Comparison of ENCODE assay signal across 10 mouse cellular contexts in the genomic region with DNA sequence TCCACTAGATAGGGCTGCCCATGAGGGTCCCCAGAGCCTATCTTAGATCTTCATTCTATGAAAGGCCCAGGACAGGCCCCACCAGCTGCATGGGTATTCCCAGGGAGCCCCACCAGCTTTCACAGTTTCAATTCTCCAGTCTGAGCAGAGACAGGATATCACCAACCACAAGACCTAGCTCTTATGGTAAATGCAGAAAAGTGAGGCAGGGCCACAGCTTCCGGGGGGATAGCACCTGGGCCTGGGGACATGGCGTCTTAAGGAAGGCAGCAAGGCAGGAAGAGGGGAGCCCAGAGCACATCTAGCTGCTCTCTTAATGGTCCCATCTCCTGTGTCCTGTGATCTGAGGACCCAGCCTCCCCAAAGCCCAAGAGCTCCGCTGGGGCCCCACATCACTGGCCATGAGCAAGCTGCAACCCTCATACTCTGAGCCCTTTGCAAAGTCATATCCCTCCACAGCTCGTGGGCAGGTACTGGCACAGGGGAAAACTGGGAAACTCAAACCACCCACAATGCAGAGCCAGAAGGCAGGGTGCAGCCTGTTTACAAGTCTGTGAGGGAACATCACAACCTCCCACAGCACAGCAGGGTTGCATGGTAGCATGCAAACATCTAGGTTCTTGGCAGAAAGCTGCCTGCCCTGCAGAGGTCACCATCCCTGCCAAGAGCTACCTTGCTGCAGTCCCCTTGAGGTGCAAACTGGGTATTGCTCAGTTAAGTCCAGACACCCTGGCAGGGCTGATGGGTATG. TPM values are rescaled to one million over a fixed set of nuclear protein-coding genes. Genes with fewer than 3 reads are reported as not detected.
A peak's percentile ranks its signal among the peaks of the same experiment; 100 is the strongest.
DNase-seq lines count a peak whose midpoint lies in the region; ATAC-seq lines count a peak whose summit lies in the region.
"Had no signal": no experiment of that assay in that cellular context is flagged by ENCODE, and none has a peak within 500 bp of the region (broad histone marks: within the 10 kb centered on the region; RNA-seq: fewer than 3 reads in every experiment).

No protein-coding gene starts in this region.

- ATAC-seq in midbrain, embryonic 11.5 days (ENCODE audit: low FRiP score): no peak
- peak; percentile 25 for ATAC-seq in megakaryocyte, adult 5-6 weeks (ENCODE audit: poor library complexity, severe bottlenecking)

- H3K27ac ChIP-seq in midbrain, embryonic 11.5 days (ENCODE audit: low read depth, low read length): no peak overlapping the region
- H3K27ac ChIP-seq in midbrain, embryonic 10.5 days (replicated peaks): no peak overlapping the region
- H3K27ac ChIP-seq: heart, embryonic 13.5 days had no signal

- peaks cover 7% of the 10 kb centered on the region for H3K4me1 ChIP-seq in midbrain, embryonic 11.5 days (ENCODE audit: control insufficient read depth, insufficient read depth, low read length)
- H3K4me1 ChIP-seq in midbrain, embryonic 10.5 days: peaks cover 14% of the 10 kb centered on the region

- intact Hi-C loops in heart, postnatal 10 days (cut with DNase I): no loop called here

- DNase-seq in cerebellum, adult 11-12 months: peak; percentile 65
- DNase-seq in cerebellum, postnatal 36 days: no peak
- DNase-seq in midbrain, embryonic 11.5 days (ENCODE audit: low spot score, missing footprints): no peak
- no peak for DNase-seq in midbrain, embryonic 10.5 days (ENCODE audit: low spot score)
- DNase-seq in thymus, postnatal 14 days: peak; percentile 87
- DNase-seq in heart, postnatal 10 days: no peak
- DNase-seq in Muller cell, postnatal 12 days (ENCODE audit: inconsistent ontology term): no peak
- DNase-seq: adrenal gland, postnatal 36 days had no signal

- H3K27me3 ChIP-seq in midbrain, embryonic 11.5 days (ENCODE audit: control insufficient read depth, insufficient read depth, low read length): no peaks in the 10 kb centered on the region
- no peaks in the 10 kb centered on the region for H3K27me3 ChIP-seq in midbrain, embryonic 10.5 days (ENCODE audit: low read depth, poor library complexity, severe bottlenecking)
- H3K27me3 ChIP-seq: heart, embryonic 13.5 days had no signal

- no peak overlapping the region for H3K4me2 ChIP-seq in midbrain, embryonic 11.5 days
- H3K4me2 ChIP-seq: heart, embryonic 13.5 days had no signal

- no peaks in the 10 kb centered on the region for H3K9me3 ChIP-seq in midbrain, embryonic 11.5 days (ENCODE audit: control insufficient read depth, low read length)
- H3K9me3 ChIP-seq in midbrain, embryonic 10.5 days (replicated peaks): no peaks in the 10 kb centered on the region
- H3K9me3 ChIP-seq: heart, embryonic 13.5 days had no signal

- peaks cover 15% of the 10 kb centered on the region; the same call in 1 of the 2 replicates for H3K36me3 ChIP-seq in midbrain, embryonic 11.5 days (ENCODE audit: control insufficient read depth, insufficient read depth, low read length)
- H3K36me3 ChIP-seq in midbrain, embryonic 10.5 days: peaks cover 68% of the 10 kb centered on the region

- 91% methylated on average over 4 of the region's 4 CpGs for WGBS in midbrain, embryonic 11.5 days
- 90% methylated on average over 4 of the region's 4 CpGs for WGBS in midbrain, embryonic 10.5 days

- H3K9ac ChIP-seq in midbrain, embryonic 11.5 days (ENCODE audit: low read length): peak overlapping the region; percentile 18; the same call in 1 of the 2 replicates

- no peak overlapping the region for H3K4me3 ChIP-seq in midbrain, embryonic 11.5 days (ENCODE audit: low read depth, low read length)
- H3K4me3 ChIP-seq in midbrain, embryonic 10.5 days: no peak overlapping the region
- H3K4me3 ChIP-seq: heart, embryonic 13.5 days had no signal

RNA-seq across cellular contexts. Expression of a gene that starts 15.1 kb away (rescaled TPM):
- 106 and 118 TPM in 2 replicates for polyA plus RNA-seq in midbrain, embryonic 11.5 days (2014; fragmentation: Nextera tagmentation; extraction: Ambion mirVana)
- 161 and 162 TPM in 2 replicates for polyA plus RNA-seq in midbrain, embryonic 10.5 days (2016; fragmentation: Nextera tagmentation; extraction: Ambion mirVana)
- total RNA-seq in megakaryocyte, adult 5-6 weeks (2015): 21.7 and 22.3 TPM in 2 replicates
- 28.4 and 35.0 TPM in 2 replicates for total RNA-seq in megakaryocyte, adult 5-6 weeks (2017)
- 10 to 100 TPM; 32.0 to 33.9 TPM for total RNA-seq in heart, postnatal 10 days (2021)

RNA-seq across cellular contexts. Expression of a gene that starts 15.8 kb away (rescaled TPM):
- 146 and 158 TPM in 2 replicates for polyA plus RNA-seq in midbrain, embryonic 11.5 days (2014; fragmentation: Nextera tagmentation; extraction: Ambion mirVana)
- 131 and 160 TPM in 2 replicates for polyA plus RNA-seq in midbrain, embryonic 10.5 days (2016; fragmentation: Nextera tagmentation; extraction: Ambion mirVana)
- total RNA-seq in megakaryocyte, adult 5-6 weeks (2015): 23.2 and 28.6 TPM in 2 replicates
- 95.5 and 112 TPM in 2 replicates for total RNA-seq in megakaryocyte, adult 5-6 weeks (2017)
- 10 to 100 TPM; 47.4 to 50.1 TPM for total RNA-seq in heart, postnatal 10 days (2021)

RNA-seq across cellular contexts. Expression of a gene that starts 16.0 kb away (rescaled TPM):
- polyA plus RNA-seq in midbrain, embryonic 11.5 days (2014; fragmentation: Nextera tagmentation; extraction: Ambion mirVana): 3.6 and 4.5 TPM in 2 replicates
- 5.2 and 5.5 TPM in 2 replicates for polyA plus RNA-seq in midbrain, embryonic 10.5 days (2016; fragmentation: Nextera tagmentation; extraction: Ambion mirVana)
- 0.25 and 0.62 TPM in 2 replicates for total RNA-seq in megakaryocyte, adult 5-6 weeks (2015)
- 0.22 and 0.24 TPM in 2 replicates for total RNA-seq in megakaryocyte, adult 5-6 weeks (2017)
- 10 to 100 TPM; 17.8 to 18.8 TPM for total RNA-seq in heart, postnatal 10 days (2021)

RNA-seq across cellular contexts. Expression of a gene that starts 18.9 kb away (rescaled TPM):
- polyA plus RNA-seq in midbrain, embryonic 11.5 days (2014; fragmentation: Nextera tagmentation; extraction: Ambion mirVana): 20.7 and 24.7 TPM in 2 replicates
- polyA plus RNA-seq in midbrain, embryonic 10.5 days (2016; fragmentation: Nextera tagmentation; extraction: Ambion mirVana): 45.4 and 49.3 TPM in 2 replicates
- total RNA-seq in megakaryocyte, adult 5-6 weeks (2015): 8.1 and 9.6 TPM in 2 replicates
- total RNA-seq in megakaryocyte, adult 5-6 weeks (2017): 18.3 and 22.2 TPM in 2 replicates
- 1 to 10 TPM; 5.2 to 6.3 TPM for total RNA-seq in heart, postnatal 10 days (2021)

RNA-seq across cellular contexts. Expression of a gene that starts 35.0 kb away (rescaled TPM):
- polyA plus RNA-seq in midbrain, embryonic 11.5 days (2014; fragmentation: Nextera tagmentation; extraction: Ambion mirVana): 61.2 and 65.6 TPM in 2 replicates
- 78.4 and 95.0 TPM in 2 replicates for polyA plus RNA-seq in midbrain, embryonic 10.5 days (2016; fragmentation: Nextera tagmentation; extraction: Ambion mirVana)
- not detected in 2 replicates for total RNA-seq in megakaryocyte, adult 5-6 weeks (2015)
- total RNA-seq in megakaryocyte, adult 5-6 weeks (2017): not detected in 2 replicates
- under 1 TPM in 1 of 2 experiments, not detected in 1; 0.31 TPM for total RNA-seq in heart, postnatal 10 days (2021)

Comparison
In these comparisons a context has a peak if more than half of its experiments do, and no peak if none do; other contexts are left out.
1. DNase-seq: peak in cerebellum, adult 11-12 months (single experiment) and thymus, postnatal 14 days (single experiment); none in cerebellum, postnatal 36 days (0 of 2), midbrain, embryonic 11.5 days (single experiment), midbrain, embryonic 10.5 days (single experiment), heart, postnatal 10 days (0 of 2) and Muller cell, postnatal 12 days (single experiment).
2. RNA of a gene that starts 16.0 kb away (total RNA-seq): 17.8 to 18.8 TPM in heart, postnatal 10 days; 0.22 to 0.62 TPM in megakaryocyte, adult 5-6 weeks; every median in the first group is over 10 times any median in the second.